Mouse (Mus musculus) lung, postnatal 0 days (tissue): ENCODE measurements around the gene Jak2. TPM values are rescaled to one million over a fixed set of nuclear protein-coding genes. Genes with fewer than 3 reads are reported as not detected.
A peak's percentile ranks its signal among the peaks of the same experiment; 100 is the strongest.

ENCODE experiments used
- ATAC-seq: fragments of 200-750 bp; cut with Nextera tagmentation; 2 replicates; pipeline ENCODE4 v1.8.0; 2017; ENCODE audit warnings: moderate library complexity
- DNase-seq: peaks from one replicate; pipeline ENCODE4 v3.0.0-alpha.2; 2016; ENCODE audit warnings: low spot score
- H3K27ac ChIP-seq: fragments of 300-500 bp; sonication (generic); 2 replicates; pipeline ENCODE4 v1.5.1; 2014; ENCODE audit warnings: antibody characterized with exemption, mild to moderate bottlenecking, low read length, mixed read lengths
- H3K27me3 ChIP-seq: fragments of 300-500 bp; sonication (generic); replicated peaks from 2 replicates; pipeline ENCODE4 v1.6.1; 2014; ENCODE audit warnings: low read length, mixed read lengths; ENCODE audit not compliant: insufficient read depth
- H3K36me3 ChIP-seq: fragments of 300-500 bp; sonication (generic); 2 replicates; pipeline ENCODE4 v1.6.1; 2014; ENCODE audit warnings: low read length, mixed read lengths; ENCODE audit not compliant: insufficient read depth
- H3K4me1 ChIP-seq: fragments of 300-500 bp; sonication (generic); 2 replicates; pipeline ENCODE4 v1.6.1; 2014; ENCODE audit warnings: antibody characterized with exemption, low read depth, low read length, mixed read lengths; ENCODE audit not compliant: insufficient read depth
- H3K4me2 ChIP-seq: fragments of 300-500 bp; sonication (generic); replicated peaks from 2 replicates; pipeline ENCODE4 v1.6.1; 2014; ENCODE audit warnings: low read depth, mild to moderate bottlenecking, low read length, moderate library complexity, mixed read lengths
- H3K4me3 ChIP-seq: fragments of 300-500 bp; sonication (generic); 2 replicates; pipeline ENCODE4 v1.5.1; 2014; ENCODE audit warnings: low read depth, low read length
- H3K9ac ChIP-seq: fragments of 300-500 bp; sonication (generic); replicated peaks from 2 replicates; pipeline ENCODE4 v1.6.1; 2014; ENCODE audit warnings: low read depth, mild to moderate bottlenecking
- H3K9me3 ChIP-seq: fragments of 300-500 bp; sonication (generic); 2 replicates; pipeline ENCODE4 v1.6.1; 2016; ENCODE audit warnings: low read length, mixed read lengths
- CTCF ChIP-seq: IDR thresholded peaks from 2 replicates; pipeline ENCODE4 v1.5.1; 2016; ENCODE audit warnings: antibody characterized with exemption, mild to moderate bottlenecking
- EP300 ChIP-seq: IDR thresholded peaks from 2 replicates; pipeline ENCODE4 v1.6.1; 2016; ENCODE audit warnings: antibody characterized with exemption, mild to moderate bottlenecking, control low read depth
- WGBS: fragments of 180-500 bp; shearing (Covaris S2); extraction: QIAGEN DNeasy Blood & Tissue Kit; methylation state at CpG from one replicate; pipeline ENCODE4 v1.1.7; 2014; 5-methylcytosine and 5-hydroxymethylcytosine counted together
- polyA plus RNA-seq: library from polyadenylated mRNA; unstranded; fragments of >200 nt; fragmentation: Nextera tagmentation; extraction: Ambion mirVana; gene quantifications from 2 replicates; pipeline ENCODE4 v1.2.1, GENCODE M21; 2015

Gene Jak2
- polyA plus RNA-seq, 1 experiment from 2014 or later = 9.6 TPM

DNA sequence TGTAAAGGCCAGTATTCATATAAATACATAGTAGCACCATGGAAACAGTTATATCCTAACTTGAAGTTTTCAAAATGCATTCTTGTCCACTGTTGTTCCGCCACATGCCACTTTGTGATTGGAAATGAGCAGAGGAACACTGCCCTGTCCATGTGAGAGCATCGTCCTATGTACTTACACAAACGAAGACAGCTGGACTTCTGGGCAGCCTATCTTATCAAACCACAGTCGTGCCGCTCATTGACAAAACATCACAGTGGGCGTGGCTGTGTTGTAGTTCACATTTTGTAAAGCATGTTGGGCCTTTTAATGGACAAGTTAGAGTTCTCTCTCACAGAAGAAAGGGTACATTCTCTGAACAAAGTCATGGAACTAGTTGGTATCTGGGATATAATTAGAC is 18.9 kb upstream of the Jak2 start:
- ATAC-seq = no peak
- WGBS = 66% methylated on average over 6 of the region's 6 CpGs
- TF ChIP-seq EP300 (no peak), CTCF (no peak)

DNA sequence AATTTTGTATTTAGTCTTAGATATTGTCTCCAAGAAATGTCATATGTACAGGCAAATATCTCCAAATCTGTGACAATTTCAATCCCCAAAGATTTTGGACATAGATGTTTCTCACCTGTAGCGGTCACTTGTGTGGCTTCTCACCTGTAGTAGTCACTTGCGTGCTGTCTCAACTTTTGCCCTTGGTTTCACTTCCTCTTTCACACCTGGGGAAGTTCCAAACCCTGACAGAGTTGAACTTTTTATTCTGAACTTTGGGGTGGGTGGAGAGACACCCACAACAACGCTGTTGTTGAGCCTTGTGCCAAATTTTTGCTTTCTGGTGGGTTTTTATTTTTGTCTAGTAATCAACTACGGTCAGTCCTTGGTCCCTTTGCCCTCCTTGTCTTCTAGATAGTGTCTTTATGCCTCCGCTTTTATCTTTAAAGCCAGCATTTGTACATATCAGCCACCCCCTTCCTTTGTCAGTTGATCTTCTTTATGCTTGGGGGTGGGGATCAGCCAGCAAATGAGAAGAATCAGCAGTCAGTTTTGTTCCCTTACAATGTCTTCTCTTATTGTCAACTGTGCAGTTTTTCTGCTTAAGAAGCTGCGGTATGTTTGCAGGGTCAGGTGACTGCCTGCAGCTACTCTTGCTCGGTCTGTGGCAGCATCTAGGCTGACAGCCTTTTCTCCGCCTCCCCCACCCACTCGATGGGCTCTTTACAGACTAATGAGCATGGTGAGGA is 14.8 kb upstream of the Jak2 start:
- no peak for TF ChIP-seq EP300
- TF ChIP-seq CTCF = no peak
- no peak overlapping the region for H3K9ac ChIP-seq
- no peaks in the 10 kb centered on the region for H3K9me3 ChIP-seq
- ATAC-seq (no peak), DNase-seq (no peak)
- no peaks in the 10 kb centered on the region for H3K4me1 ChIP-seq
- H3K27me3 ChIP-seq = no peaks in the 10 kb centered on the region
- H3K4me2 ChIP-seq = no peak overlapping the region
- H3K4me3 ChIP-seq = no peak overlapping the region
- 54% methylated on average over 9 of the region's 9 CpGs for WGBS
- no peak overlapping the region for H3K27ac ChIP-seq
- no peaks in the 10 kb centered on the region for H3K36me3 ChIP-seq

More for the DNA sequence above, 18.9 kb upstream of the Jak2 start:
- H3K4me3 ChIP-seq = no peak overlapping the region
- no peak overlapping the region for H3K4me2 ChIP-seq
- DNase-seq = no peak
- no peak overlapping the region for H3K9ac ChIP-seq
- no peaks in the 10 kb centered on the region for H3K27me3 ChIP-seq
- no peak overlapping the region for H3K27ac ChIP-seq
- H3K4me1 ChIP-seq = no peaks in the 10 kb centered on the region
- H3K9me3 ChIP-seq = no peaks in the 10 kb centered on the region
- H3K36me3 ChIP-seq = no peaks in the 10 kb centered on the region

DNA sequence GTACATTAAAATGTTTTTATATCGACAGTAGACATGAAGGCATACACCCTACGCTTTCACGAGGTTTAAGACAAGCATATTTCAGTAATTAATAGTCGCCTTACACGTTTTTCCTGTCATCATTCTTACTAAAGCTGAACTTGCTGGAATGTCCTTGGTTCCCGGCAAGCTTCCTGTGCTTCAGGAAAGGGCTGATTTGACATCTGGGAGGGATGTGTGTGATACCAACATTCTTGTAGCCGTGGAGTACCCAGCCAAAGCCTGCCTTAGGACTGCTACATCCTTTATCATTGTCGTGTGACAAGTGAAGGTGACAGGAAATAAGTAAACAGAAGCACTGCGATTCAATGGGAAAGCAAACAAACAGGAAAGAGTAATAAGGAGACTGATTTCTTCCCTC is 13.5 kb upstream of the Jak2 start:
- no peaks in the 10 kb centered on the region for H3K9me3 ChIP-seq
- H3K36me3 ChIP-seq = no peaks in the 10 kb centered on the region
- H3K4me1 ChIP-seq = no peaks in the 10 kb centered on the region
- no peak overlapping the region; the same call in 1 of the 2 replicates for H3K4me2 ChIP-seq
- no peak overlapping the region for H3K4me3 ChIP-seq
- no peak overlapping the region for H3K9ac ChIP-seq
- TF ChIP-seq EP300 (0 out of 2 replicates have a peak, but pooled peaks have one; percentile 11), CTCF (no peak)
- WGBS = 10% methylated on average over 9 of the region's 9 CpGs
- H3K27me3 ChIP-seq = no peaks in the 10 kb centered on the region
- peak; percentile 35 for DNase-seq
- no peak overlapping the region for H3K27ac ChIP-seq
- peak; percentile 42; the same call in 1 of the 2 replicates for ATAC-seq

DNA sequence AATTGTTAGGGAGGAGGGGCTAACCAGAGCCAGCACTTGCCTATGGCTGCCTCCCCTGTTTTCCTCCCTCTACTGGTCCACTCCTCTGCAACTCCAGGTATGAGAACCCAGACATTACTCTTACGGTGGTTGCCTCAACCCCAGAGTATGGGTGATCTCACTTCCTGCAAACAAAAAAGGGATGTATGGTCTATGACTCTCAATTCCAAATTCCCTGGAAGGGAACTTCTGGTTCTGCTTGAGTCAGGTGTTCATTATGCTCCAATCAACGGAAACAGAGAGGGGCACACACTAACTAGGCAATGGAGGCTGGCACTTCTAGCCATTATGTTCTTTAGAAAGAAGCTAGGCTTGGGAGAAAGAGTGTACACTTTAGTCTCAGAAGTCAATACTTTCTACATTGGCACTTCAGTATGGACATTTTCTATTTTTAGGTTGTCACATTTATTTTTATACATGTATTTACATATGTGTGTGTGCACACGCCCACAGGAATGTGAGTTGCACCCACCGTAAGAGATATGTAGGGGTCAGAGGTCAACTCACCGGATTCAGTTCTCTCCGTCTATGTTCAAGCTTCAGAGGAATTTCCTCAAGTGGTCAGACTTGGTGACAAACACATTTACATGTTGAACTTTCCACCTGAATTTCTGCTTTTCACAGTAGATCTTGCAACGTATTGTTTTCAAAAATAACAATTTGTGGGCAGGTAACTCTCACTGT is 12.0 kb upstream of the Jak2 start:
- Histone ChIP-seq H3K4me1 (no peaks in the 10 kb centered on the region), H3K27ac (no peak overlapping the region), H3K4me2 (no peak overlapping the region), H3K27me3 (no peaks in the 10 kb centered on the region), H3K36me3 (no peaks in the 10 kb centered on the region), H3K9me3 (no peaks in the 10 kb centered on the region), H3K9ac (no peak overlapping the region), H3K4me3 (no peak overlapping the region)
- ATAC-seq = peak; percentile 43
- 39% methylated on average over 7 of the region's 7 CpGs for WGBS
- DNase-seq = peak; percentile 60
- no peak for TF ChIP-seq CTCF
- no peak for TF ChIP-seq EP300

DNA sequence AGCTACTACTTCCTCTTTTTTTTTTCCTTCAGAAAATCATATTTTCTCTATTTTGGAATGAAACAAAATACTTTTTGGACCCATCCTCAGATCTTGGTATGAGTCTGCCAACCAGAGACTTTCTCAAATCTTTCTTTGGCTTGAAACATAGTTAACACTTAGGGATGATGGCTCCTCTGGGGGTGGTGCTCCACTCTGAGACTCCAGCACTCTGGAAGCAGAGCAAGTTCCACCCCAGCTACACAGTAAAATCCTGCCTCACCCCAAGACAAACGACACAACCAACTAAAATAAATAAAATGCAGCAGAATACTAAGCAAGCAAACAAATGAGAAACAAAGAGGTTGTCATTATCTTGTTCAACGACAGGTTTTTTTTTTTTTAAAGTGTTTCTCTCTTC is 11.0 kb upstream of the Jak2 start:
- H3K4me2 ChIP-seq = no peak overlapping the region
- DNase-seq = no peak
- H3K4me1 ChIP-seq = no peaks in the 10 kb centered on the region
- no peak overlapping the region for H3K9ac ChIP-seq
- H3K9me3 ChIP-seq = no peaks in the 10 kb centered on the region
- TF ChIP-seq CTCF = no peak
- no peak for TF ChIP-seq EP300
- no peak for ATAC-seq
- H3K27ac ChIP-seq = no peak overlapping the region
- no peaks in the 10 kb centered on the region for H3K36me3 ChIP-seq
- no peak overlapping the region for H3K4me3 ChIP-seq
- no peaks in the 10 kb centered on the region for H3K27me3 ChIP-seq
- WGBS = 22% methylated on average over 2 of the region's 2 CpGs

DNA sequence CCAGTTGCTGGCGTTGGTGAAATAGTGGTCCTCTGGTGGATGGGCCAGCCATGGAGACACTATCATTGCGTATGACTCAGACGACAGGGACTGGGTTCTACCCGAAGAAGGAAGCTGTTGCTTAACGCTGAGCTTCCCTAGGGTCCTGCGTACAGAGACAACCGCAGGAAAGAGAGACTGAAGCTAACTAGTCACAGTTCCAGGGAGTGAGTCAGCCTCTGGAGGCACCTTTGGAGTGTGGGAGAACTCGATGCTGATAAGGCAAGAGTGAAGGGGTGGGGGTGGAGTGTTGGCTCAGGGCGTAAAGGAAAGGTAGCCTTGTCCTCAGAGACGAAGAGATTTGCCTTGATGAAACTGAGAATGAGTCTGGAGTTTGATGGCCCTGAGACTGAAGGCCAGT is 10.0 kb upstream of the Jak2 start:
- ATAC-seq (peak; percentile 83), DNase-seq (peak; percentile 62)
- TF ChIP-seq EP300 (no peak), CTCF (no peak)
- H3K27me3 ChIP-seq = no peaks in the 10 kb centered on the region
- H3K4me3 ChIP-seq = no peak overlapping the region
- H3K4me1 ChIP-seq = no peaks in the 10 kb centered on the region
- WGBS = 52% methylated on average over 10 of the region's 10 CpGs
- H3K9me3 ChIP-seq = no peaks in the 10 kb centered on the region
- no peak overlapping the region for H3K4me2 ChIP-seq
- H3K9ac ChIP-seq = no peak overlapping the region
- no peaks in the 10 kb centered on the region for H3K36me3 ChIP-seq
- no peak overlapping the region for H3K27ac ChIP-seq
